Mouse (Mus musculus) liver, adult 2 months (tissue): ENCODE data around the gene Pip4k2a.

Experiments used
- CTCF ChIP-seq: fragments of 200-500 bp; IDR thresholded peaks from 2 replicates; pipeline ENCODE4 v1.5.1; 2011; ENCODE audit warnings: low read depth, low read length, control low read depth
- POLR2A ChIP-seq: fragments of 200-500 bp; IDR thresholded peaks from 2 replicates; pipeline ENCODE4 v1.6.1; 2011; ENCODE audit warnings: low read length, control low read depth; ENCODE audit not compliant: insufficient read depth; ENCODE audit errors: extremely low read depth

- no peak for TF ChIP-seq CTCF
- TF ChIP-seq POLR2A = no peak
Measured at GRCm38 (mm10) chr2:18800646-18801251, 197.2 kb downstream of the Pip4k2a start.
